Mouse (Mus musculus): ENCODE data around the gene Shisal2b. TPM values are rescaled to one million over a fixed set of nuclear protein-coding genes. Genes with fewer than 3 reads are reported as not detected.

Shisal2b gene
- polyA plus RNA-seq (2017; shearing (Covaris generic)) = not detected

GRCm38 (mm10) chr13:104863127-104863979 lies at the start of gene Shisal2b:
Shisal2b (minus strand) TSS chr13:104863893.

GRCm38 (mm10) chr13:104816635-104817571 lies 46.8 kb downstream of the Shisal2b start, which contains the start of gene Cwc27:
Cwc27 (minus strand) TSS chr13:104817142.

Other genes starting within 250 kb of the Shisal2b start
- gene Srek1ip1, start 71.4 kb downstream of the Shisal2b start, polyA plus RNA-seq (2017; shearing (Covaris generic)) = 4.8 TPM
- 21.5 TPM for gene Cwc27, start 46.8 kb downstream of the Shisal2b start, polyA plus RNA-seq (2017; shearing (Covaris generic))
- not detected for gene Rgs7bp, start 191.0 kb upstream of the Shisal2b start, polyA plus RNA-seq (2017; shearing (Covaris generic))
- gene 4933425L06Rik, start 218.2 kb upstream of the Shisal2b start, polyA plus RNA-seq (2017; shearing (Covaris generic)) = not detected

Measured in naive thymus-derived CD4-positive, alpha-beta T cell, adult 5 months (primary cell).